Mouse (Mus musculus) fibroblast of lung, adult 2 months (primary cell): ENCODE measurements around the gene Pkd2l1.
A peak's percentile ranks its signal among the peaks of the same experiment; 100 is the strongest.
"Not testable (repeated sequence)": the region's sequence is repeated elsewhere in the genome, so short reads cannot be mapped to it uniquely, and the experiment has no call there.

Source experiments
- DNase-seq: peaks from one replicate; pipeline ENCODE4 v3.0.0-alpha.2; 2011; ENCODE audit warnings: low read depth

Pkd2l1 gene

GRCm38 (mm10) chr19:44157005-44157404, 35.2 kb downstream of the Pkd2l1 start:
- no peak for DNase-seq

DNA sequence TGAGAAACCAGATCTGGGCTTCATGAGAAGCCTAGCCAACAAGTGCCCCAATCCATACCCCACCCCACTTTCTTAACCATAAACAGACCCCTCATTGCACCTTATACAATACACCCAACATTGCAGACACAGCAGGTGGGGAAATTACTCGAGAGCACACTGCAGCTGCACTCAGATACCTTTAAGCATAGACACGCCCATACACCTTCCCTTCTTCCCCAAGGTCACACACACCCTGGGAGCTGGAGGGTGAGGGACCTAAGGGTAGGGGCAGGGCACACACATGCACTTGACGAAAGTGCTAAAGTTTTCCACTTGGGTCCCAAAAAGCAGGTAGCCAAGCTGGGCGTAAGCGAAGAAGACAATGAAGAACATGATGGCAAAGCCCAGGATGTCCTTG, 38.5 kb downstream of the Pkd2l1 start:
- DNase-seq: no peak

DNA sequence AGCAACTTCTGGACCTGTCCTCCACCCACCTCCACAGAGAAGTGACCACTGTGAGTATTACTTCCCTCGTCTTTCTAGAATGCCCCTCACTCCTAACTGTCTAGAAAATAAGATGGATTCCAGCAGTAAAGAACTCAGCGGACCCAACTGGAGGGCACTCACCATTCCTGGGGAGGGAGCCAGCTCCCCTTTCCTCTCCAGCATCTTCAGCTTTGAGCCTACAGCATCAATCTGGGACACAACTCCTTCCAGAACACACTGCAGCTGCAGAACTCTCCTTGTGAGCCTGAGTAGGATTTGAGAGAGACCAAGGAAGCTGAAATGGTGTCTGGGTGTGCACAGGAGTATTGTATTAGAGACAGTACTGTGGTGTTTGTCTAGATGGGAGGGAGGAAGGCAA, 43.3 kb downstream of the Pkd2l1 start:
- DNase-seq: no peak

DNA sequence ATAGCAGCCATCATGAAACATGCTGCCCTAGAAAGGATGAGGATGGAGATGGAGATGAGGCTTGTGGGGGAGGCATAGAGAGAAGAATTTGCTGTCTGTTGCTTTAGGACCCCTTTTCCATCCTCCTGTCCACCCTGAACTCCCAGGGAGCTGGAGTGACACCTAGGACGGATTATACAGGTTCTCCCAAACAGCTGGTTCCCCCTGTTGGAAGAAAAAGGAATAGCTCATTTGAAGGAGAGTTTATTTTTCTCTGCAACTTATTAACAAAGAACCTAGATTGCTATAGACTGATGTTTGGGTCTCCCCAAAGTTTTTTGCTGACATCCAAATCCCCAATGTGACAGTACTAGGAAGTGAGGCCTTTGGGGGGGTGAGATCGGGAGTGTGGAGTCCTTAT, 43.9 kb downstream of the Pkd2l1 start:
- no peak for DNase-seq

DNA sequence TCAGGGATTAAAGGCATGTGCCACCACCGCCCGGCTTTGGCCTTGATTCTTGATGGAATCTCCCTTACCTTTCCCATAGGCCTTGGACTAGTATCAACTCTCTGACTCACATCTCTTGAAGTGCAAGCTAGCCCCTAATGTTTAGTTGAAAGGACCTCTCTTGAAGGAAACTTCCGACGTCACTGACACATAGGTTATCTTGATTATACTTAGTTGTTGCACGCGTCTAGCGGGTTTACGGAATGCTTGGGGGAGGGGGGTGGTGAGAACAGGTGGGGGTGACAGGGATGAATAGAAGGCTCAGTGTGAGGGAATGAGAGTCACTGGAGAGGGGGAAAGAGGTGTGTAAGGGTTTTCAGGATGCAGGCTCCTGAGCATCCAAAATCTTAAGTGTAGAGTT, 45.3 kb downstream of the Pkd2l1 start:
- DNase-seq: no peak

DNA sequence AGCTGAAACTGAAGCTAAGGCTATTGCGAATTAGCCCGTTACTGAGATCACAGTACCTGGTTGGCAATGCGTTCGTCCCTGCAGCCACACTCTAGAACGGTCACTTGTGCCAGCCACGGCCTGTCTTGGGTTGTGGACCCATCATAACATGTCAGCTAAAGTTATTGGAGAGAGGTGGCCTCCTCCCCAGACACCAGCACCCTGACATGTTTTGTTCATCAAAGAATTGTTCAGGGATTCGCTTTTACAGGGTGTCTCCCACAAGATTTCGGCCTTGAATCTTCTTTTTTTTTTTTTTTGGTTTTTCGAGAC, 45.7 kb downstream of the Pkd2l1 start:
- DNase-seq: no peak

DNA sequence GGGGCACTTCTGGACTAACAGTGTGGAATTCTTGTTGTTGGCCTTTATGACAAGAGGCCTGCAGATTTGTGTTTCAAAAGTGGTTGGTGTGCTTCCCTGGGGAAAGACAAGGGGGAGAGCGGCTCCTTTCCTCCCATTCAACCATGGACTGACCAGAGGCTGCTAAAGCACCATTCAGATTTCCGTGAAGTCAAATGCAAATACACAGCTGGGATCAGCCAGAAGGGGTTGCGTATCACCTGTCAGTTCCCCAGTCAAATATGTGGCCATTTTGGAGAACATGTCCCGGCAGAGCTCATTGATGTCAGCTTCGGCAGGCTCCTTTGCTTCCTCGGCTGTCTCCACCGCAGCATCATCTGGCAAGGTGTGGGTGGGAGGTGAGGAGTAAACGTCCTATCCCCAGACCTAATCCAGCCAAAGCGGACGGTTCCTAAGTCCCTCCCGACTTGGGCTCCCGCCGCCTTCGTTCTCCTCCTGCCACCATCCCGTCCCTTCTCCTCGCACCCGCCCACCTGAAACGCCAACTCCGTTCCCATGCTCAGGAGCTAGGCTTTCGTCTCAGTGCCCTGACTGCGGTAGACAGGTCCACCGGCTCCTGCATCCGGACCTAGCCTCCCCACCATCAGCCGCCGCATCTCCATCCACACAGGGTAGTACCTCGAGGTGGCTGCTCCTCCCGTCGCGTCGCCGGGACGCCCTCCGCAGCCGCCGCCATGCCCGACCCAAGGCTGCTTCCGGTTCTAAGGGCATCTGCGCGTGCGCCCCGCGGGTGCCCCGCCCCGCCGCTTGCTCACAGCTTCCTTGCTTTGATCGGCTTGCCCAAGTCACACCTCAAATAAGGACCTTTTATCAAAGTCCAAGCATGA, 46.3 kb downstream of the Pkd2l1 start, which contains the start of gene Bloc1s2:
Gene Bloc1s2, minus strand, starts transcription at position 745 of the 866 bp plus-strand sequence.
- DNase-seq: peak; percentile 68

DNA sequence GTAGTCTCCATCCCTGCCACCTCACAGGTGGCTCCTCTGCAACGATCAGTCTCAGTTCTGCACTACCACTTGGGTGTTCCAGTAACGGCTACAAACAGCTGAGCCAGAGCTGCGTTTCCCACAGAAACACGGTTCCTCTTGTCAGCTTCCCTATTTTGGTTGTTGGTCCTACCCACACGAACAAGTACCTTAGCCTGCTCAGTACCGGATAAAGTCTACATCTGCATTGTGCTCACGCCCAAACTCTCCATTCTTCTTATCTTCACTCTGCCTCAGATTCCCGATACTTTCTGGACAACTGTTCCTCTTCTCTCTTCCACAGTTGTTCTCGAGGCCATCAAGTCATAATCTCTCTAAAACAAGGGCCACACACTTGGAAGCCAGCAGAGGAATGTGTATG, 47.9 kb downstream of the Pkd2l1 start:
- no peak for DNase-seq

DNA sequence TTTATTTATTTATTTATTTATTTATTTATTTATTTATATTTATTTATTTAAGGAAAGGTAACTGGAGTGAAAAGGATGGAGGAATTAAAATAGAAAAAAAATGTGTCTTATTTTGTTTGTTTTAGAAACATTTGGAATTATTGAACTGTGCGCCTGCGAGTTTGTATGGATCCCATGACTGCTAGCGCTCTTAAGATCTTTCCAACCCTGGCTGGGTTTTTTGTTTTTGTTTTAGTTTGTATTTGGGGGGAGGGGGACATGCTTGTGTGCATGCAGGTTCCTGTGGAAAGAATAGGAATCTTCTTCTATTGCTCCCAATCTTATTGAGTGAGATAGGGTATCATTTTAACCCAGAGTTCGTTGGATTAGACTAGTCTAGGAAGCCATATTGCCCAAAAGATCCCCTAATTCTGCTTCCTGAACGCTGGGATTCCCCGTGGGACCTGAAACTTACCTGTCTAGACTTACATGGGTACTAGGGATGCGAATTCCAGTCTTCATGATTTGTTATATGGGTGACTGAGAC, 56.2 kb downstream of the Pkd2l1 start:
- DNase-seq: no peak

- DNase-seq: peak; percentile 52
These were observed 56.9 kb downstream of the Pkd2l1 start, which contains the start of gene Cwf19l1 for GRCm38 (mm10) chr19:44135072-44135959. Cwf19l1 (minus strand) TSS chr19:44135876.

DNA sequence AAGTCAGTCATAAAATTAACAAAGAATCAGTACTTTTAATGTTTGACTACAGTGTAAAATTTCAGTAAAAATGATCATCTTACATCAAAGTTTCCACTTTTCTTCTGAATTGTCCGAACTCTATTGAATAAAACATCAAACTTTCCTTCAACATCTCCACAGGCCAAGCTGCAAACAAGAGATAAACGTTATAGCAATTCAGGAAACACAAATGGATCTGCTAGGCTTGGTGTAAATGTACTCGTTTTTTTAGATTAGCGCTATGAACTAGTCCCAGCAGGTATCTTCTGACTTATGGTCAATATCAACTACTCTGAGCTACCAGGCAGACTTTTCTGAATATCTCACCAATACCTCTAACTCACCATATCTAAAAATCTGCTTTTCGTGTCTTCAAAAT, 59.3 kb downstream of the Pkd2l1 start:
- DNase-seq: no peak

GRCm38 (mm10) chr19:44128560-44128959, 63.7 kb downstream of the Pkd2l1 start:
- DNase-seq: no peak

- no peak for DNase-seq
These were observed 64.3 kb downstream of the Pkd2l1 start for GRCm38 (mm10) chr19:44127729-44128497.

DNA sequence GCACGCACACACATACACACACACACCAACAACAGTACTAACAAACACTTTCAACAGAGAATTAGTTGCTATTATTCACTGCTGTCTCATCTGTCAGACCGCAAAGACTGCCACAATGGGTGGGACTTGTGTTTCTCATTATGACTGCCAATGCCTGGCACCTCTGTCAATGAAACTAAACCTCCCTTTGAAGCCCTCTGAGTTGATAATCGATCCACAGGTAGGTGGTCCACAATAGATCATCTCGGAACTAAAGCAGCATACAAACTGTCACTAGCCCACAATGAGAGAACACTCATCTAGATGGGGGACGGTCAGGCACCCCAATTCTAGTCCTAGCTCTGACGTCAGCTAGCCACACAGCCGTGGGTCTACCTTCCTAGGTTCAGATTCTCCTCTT, 71.1 kb downstream of the Pkd2l1 start:
- no peak for DNase-seq

DNA sequence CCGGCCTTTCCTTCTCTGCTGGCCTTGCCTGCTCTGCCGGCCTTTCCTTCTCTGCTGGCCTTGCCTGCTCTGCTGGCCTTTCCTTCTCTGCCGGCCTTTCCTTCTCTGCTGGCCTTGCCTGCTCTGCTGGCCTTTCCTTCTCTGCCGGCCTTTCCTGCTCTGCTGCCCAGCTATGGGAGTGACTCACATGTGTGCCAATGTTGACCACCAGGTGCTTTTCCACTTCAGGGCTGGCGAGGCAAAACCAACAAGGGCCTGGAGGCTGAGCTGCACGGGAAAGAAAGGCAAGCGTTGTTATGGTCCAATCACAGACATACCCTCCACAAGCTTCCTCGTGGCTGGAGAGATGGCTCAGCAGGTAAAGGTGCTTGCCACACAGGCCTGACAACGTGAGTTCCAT, 71.6 kb downstream of the Pkd2l1 start:
- not testable (repeated sequence) for DNase-seq

DNA sequence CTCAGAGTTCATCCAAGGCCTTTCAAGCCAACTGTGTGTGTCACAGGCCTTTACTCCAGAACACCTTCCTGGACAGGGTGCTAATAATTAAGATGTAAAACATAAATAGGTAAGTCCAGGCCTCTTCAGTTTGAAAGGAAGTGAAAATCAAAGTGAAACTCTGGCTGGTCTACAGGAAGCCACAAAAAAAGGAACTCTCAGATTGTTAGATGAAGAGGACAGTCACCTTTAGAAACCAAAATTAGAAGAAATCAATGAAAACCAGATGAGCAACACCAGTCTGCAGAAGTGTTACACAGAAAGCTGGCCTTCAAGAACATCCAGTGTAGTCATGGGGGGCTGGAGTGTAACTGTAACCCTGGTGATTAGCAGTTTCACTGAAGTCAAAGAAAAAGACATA, 74.4 kb downstream of the Pkd2l1 start:
- no peak for DNase-seq

DNA sequence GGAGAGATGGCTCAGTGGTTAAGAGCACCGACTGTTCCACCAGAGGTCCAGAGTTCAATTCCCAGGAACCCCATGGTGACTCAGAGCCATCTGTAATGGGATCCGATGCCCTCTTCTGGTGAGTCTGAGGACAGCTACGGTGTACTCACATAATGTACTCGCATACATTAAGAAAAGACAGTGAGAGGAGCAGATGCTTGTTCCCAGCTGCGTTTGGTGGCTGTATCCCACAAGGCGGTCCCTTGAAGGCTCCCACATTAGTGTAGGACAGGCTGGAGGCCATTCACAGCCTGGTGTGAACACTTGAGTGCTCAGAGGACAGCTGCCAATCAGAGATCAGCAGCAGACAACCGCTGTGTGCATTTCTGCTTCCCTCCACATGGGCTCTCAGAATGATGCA, 80.5 kb downstream of the Pkd2l1 start:
- DNase-seq: no peak

DNA sequence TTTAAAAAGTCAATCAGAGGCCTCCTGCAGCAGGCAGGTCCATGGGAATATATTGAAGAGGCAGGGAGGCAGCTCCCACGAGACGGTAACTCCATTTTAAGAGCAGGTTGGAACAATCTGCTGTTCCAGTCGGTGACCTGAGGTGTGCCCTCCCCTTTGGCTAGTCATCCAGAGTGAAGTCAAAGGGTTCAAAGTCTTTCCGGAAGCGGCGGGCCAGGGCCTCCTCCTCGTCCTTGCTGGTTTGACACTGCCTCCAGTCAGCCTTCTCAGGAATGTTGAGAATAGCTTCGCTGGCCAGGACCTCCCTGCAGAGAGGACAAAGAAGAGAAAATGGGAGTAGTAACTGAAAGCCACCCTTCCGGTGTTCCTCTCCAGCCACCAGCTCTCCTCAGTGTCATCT, 81.9 kb downstream of the Pkd2l1 start:
- no peak for DNase-seq

DNA sequence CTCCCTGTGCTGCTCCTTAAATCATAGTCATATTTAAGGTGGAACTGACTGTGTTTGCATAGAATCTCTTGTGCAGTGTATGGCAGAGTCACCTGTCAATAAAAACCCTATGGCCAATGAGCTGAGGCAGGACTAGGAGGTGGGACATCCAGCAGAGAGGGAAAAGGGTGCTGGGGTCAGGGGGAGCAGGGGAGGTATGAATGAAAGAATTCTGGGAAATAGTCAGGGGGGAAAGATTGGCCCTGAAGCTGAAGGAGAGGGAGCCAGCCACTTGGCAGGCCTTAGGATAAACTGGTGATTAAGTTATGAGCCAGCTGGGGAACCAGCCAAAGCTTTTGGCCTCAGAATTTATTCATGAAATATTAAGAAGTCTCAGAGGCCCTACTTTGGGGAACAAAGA, 83.2 kb downstream of the Pkd2l1 start:
- peak; percentile 73 for DNase-seq

DNA sequence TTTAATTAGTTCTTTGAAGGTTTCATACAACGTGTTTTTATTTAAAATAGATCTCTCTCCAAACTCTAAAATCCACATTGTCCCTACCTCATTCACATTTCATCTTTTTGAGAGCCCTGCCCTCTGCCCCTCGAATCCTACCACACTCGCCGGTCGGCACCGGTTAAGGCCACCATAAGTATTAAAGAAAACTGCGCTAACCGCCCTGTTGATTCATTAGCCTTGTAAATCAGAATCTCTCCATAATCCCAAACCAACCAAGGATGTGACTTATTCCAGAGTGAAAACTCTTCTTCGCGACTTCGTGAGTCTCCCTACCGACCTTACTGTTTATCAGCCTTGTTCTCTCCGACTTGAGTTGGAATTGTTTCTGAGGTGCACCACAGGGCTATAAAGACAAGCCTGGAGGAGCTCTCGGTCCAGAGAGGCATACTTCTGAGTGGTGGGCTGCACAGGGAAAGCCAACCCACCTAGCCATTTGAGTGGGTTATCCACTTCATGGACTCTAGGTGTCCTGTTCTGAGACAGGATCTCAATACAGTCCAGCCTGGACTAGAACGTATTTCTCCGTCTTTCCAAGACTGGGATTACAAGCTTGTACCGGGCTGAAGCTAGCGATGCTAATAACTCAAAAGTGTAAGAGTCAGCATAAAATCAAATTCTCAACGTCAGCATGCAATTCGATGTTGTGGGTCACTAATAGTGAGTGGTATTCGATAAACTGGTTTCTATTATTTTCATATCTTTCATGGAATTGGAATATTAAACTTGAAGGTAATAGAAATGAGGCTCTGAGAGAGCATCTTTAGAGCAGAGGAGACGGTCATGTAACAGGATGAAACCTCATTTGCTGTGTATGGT, 84.4 kb downstream of the Pkd2l1 start:
- DNase-seq: no peak
